Mouse (Mus musculus) spleen, embryonic (tissue): Measurements from ENCODE around the gene D5Ertd579e.

Experiments
- CTCF ChIA-PET: fragments of 350-600 bp; sonication (Branson Sonifier 250); formaldehyde crosslinking; loops from one replicate; lab custom pipeline; 2022; lab: Charles Lee

Gene D5Ertd579e

GRCm38 (mm10) chr5:36720710-36721375, 25.0 kb upstream of the D5Ertd579e start:
- CTCF ChIA-PET, result no interaction called here

- CTCF ChIA-PET, result no interaction called here
Observed at GRCm38 (mm10) chr5:36720219-36720618, 24.4 kb upstream of the D5Ertd579e start.

- CTCF ChIA-PET, result no interaction called here
Observed at GRCm38 (mm10) chr5:36719601-36720000, 23.8 kb upstream of the D5Ertd579e start.

GRCm38 (mm10) chr5:36719135-36719534, 23.3 kb upstream of the D5Ertd579e start:
- CTCF ChIA-PET, result no interaction called here

GRCm38 (mm10) chr5:36717889-36718288, 22.1 kb upstream of the D5Ertd579e start:
- CTCF ChIA-PET, result no interaction called here

GRCm38 (mm10) chr5:36716816-36717215, 21.0 kb upstream of the D5Ertd579e start:
- CTCF ChIA-PET, result interaction anchor here (0.5 kb wide), 1 partner anchor 36 kb away, joined by 4 read pairs; no protein-coding TSS in a partner anchor

- CTCF ChIA-PET, result no interaction called here
Observed at GRCm38 (mm10) chr5:36714832-36715231, 19.0 kb upstream of the D5Ertd579e start.

- CTCF ChIA-PET, result no interaction called here
Observed at GRCm38 (mm10) chr5:36713693-36714092, 17.9 kb upstream of the D5Ertd579e start.

GRCm38 (mm10) chr5:36712553-36713534, 17.0 kb upstream of the D5Ertd579e start:
- CTCF ChIA-PET, result no interaction called here

GRCm38 (mm10) chr5:36711863-36712262, 16.0 kb upstream of the D5Ertd579e start:
- CTCF ChIA-PET, result no interaction called here

GRCm38 (mm10) chr5:36705792-36706191, 10.0 kb upstream of the D5Ertd579e start:
- CTCF ChIA-PET, result interaction anchor here (0.8 kb wide), 1 partner anchor 255 kb away, joined by 3 read pairs; no protein-coding TSS in a partner anchor

- CTCF ChIA-PET, result interaction anchor here (0.8 kb wide), 1 partner anchor 255 kb away, joined by 3 read pairs; no protein-coding TSS in a partner anchor
Observed at GRCm38 (mm10) chr5:36705390-36705789, 9.6 kb upstream of the D5Ertd579e start.

GRCm38 (mm10) chr5:36704684-36705083, 8.9 kb upstream of the D5Ertd579e start:
- CTCF ChIA-PET, result interaction anchor here (0.8 kb wide), 1 partner anchor 254 kb away, joined by 3 read pairs; no protein-coding TSS in a partner anchor

- CTCF ChIA-PET, result no interaction called here
Observed at GRCm38 (mm10) chr5:36700939-36701620, 5.3 kb upstream of the D5Ertd579e start.

- CTCF ChIA-PET, result interaction anchor here (0.7 kb wide), 1 partner anchor 1466 kb away, joined by 16 read pairs; no protein-coding TSS in a partner anchor
Observed at GRCm38 (mm10) chr5:36698689-36699088, 2.9 kb upstream of the D5Ertd579e start.

- CTCF ChIA-PET, result interaction anchor here (0.7 kb wide), 1 partner anchor 1465 kb away, joined by 16 read pairs; no protein-coding TSS in a partner anchor
Observed at GRCm38 (mm10) chr5:36698067-36698670, 2.3 kb upstream of the D5Ertd579e start.

GRCm38 (mm10) chr5:36696504-36697300, 878 bp upstream of the D5Ertd579e start:
- CTCF ChIA-PET, result no interaction called here

- CTCF ChIA-PET, result no interaction called here
Observed at GRCm38 (mm10) chr5:36695005-36695404, 819 bp downstream of the D5Ertd579e start.

GRCm38 (mm10) chr5:36693651-36694050, 2.2 kb downstream of the D5Ertd579e start:
- CTCF ChIA-PET, result no interaction called here

- CTCF ChIA-PET, result no interaction called here
Observed at GRCm38 (mm10) chr5:36691423-36691822, 4.4 kb downstream of the D5Ertd579e start.
